10 mouse cellular contexts compared by ENCODE assay signal in genomic region chr8:46811021-46811622, GRCm38 (mm10).
DNase-seq lines count a peak whose midpoint lies in the region; ATAC-seq and TF ChIP-seq lines count a peak whose summit lies in the region.
"Had no signal": no experiment of that assay in that cellular context is flagged by ENCODE, and none has a peak within 500 bp of the region (broad histone marks: within the 10 kb centered on the region; RNA-seq: fewer than 3 reads in every experiment).

No protein-coding gene starts in this region.

- DNase-seq in gastrocnemius, adult 2 months = peak; percentile 56
- no peak for DNase-seq in gastrocnemius, postnatal 4 days (ENCODE audit: low spot score in 2 of 2)
- DNase-seq in Patski (ENCODE audit: low read depth, low spot score) = peak; percentile 33
- peak; percentile 19 to 44 for DNase-seq in gastrocnemius, postnatal 36 days
- DNase-seq in lung, postnatal 10 days = peak; percentile 38
- DNase-seq in forebrain, postnatal 0 days = no peak
- DNase-seq: kidney, postnatal 10 days had no signal

- H3K27me3 ChIP-seq in Patski = no peaks in the 10 kb centered on the region
- H3K27me3 ChIP-seq in forebrain, embryonic 12.5 days = no peaks in the 10 kb centered on the region
- H3K27me3 ChIP-seq in midbrain, embryonic 13.5 days = no peaks in the 10 kb centered on the region
- no peaks in the 10 kb centered on the region for H3K27me3 ChIP-seq in forebrain, postnatal 0 days (ENCODE audit: insufficient read depth, low read length)

- 87% methylated on average over 11 of the region's 11 CpGs for WGBS in forebrain, embryonic 12.5 days
- WGBS in midbrain, embryonic 13.5 days = 90% methylated on average over 11 of the region's 11 CpGs
- WGBS in forebrain, postnatal 0 days = 90% methylated on average over 11 of the region's 11 CpGs

- H3K27ac ChIP-seq in gastrocnemius, adult 2 months = peak overlapping the region; percentile 67
- H3K27ac ChIP-seq in forebrain, embryonic 12.5 days = no peak overlapping the region
- no peak overlapping the region for H3K27ac ChIP-seq in midbrain, embryonic 13.5 days
- no peak overlapping the region for H3K27ac ChIP-seq in forebrain, postnatal 0 days (ENCODE audit: low read depth, low read length)

- no peaks in the 10 kb centered on the region for H3K9me3 ChIP-seq in forebrain, embryonic 12.5 days
- H3K9me3 ChIP-seq in midbrain, embryonic 13.5 days = peaks cover 6% of the 10 kb centered on the region; the same call in 1 of the 2 replicates
- H3K9me3 ChIP-seq in forebrain, postnatal 0 days (ENCODE audit: low read length) = no peaks in the 10 kb centered on the region

- in situ Hi-C loops in Patski (cut with MboI; ENCODE audit: low pct_unique_long_range_greater_than_20kb) = no loop called here

- H3K4me1 ChIP-seq in forebrain, embryonic 12.5 days = peaks cover 6% of the 10 kb centered on the region; the same call in 1 of the 2 replicates
- 0 out of 2 replicates have a peak, but pooled peaks cover 5% of the 10 kb centered on the region for H3K4me1 ChIP-seq in midbrain, embryonic 13.5 days (replicated peaks)
- H3K4me1 ChIP-seq in forebrain, postnatal 0 days (ENCODE audit: insufficient read depth) = no peaks in the 10 kb centered on the region

- H3K36me3 ChIP-seq in forebrain, embryonic 12.5 days (replicated peaks) = peaks cover 26% of the 10 kb centered on the region
- H3K36me3 ChIP-seq in midbrain, embryonic 13.5 days = peaks cover 24% of the 10 kb centered on the region
- peaks cover 17% of the 10 kb centered on the region for H3K36me3 ChIP-seq in forebrain, postnatal 0 days (ENCODE audit: insufficient read depth)

- H3K9ac ChIP-seq in forebrain, embryonic 12.5 days = no peak overlapping the region
- H3K9ac ChIP-seq in midbrain, embryonic 13.5 days (replicated peaks) = no peak overlapping the region
- H3K9ac ChIP-seq in forebrain, postnatal 0 days = no peak overlapping the region

- H3K4me3 ChIP-seq in gastrocnemius, adult 2 months = peak overlapping the region; percentile 31
- no peak overlapping the region for H3K4me3 ChIP-seq in forebrain, embryonic 12.5 days (replicated peaks)
- H3K4me3 ChIP-seq in midbrain, embryonic 13.5 days (replicated peaks) = no peak overlapping the region
- no peak overlapping the region for H3K4me3 ChIP-seq in forebrain, postnatal 0 days (ENCODE audit: low read depth, low read length)

- intact Hi-C loops in gastrocnemius, adult 2 months (cut with DNase I) = no loop called here
- intact Hi-C loops in gastrocnemius, postnatal 36 days (cut with DNase I) = no loop called here

- POLR2A ChIA-PET in Patski (lab: Charles Lee) = interaction anchor here (0.6 to 0.7 kb wide), 2 partner anchors 21 to 24 kb away, joined by 3 read pairs; no protein-coding TSS in a partner anchor

- peak; percentile 80 for ATAC-seq in Patski
- ATAC-seq in forebrain, embryonic 12.5 days (ENCODE audit: low FRiP score) = no peak
- ATAC-seq in midbrain, embryonic 13.5 days = no peak
- ATAC-seq in forebrain, postnatal 0 days = no peak
- ATAC-seq: CD4-positive, CD25-positive, alpha-beta regulatory T cell, adult 4 months had no signal

- no peak overlapping the region for H3K4me2 ChIP-seq in forebrain, embryonic 12.5 days
- H3K4me2 ChIP-seq in midbrain, embryonic 13.5 days (replicated peaks) = no peak overlapping the region
- no peak overlapping the region for H3K4me2 ChIP-seq in forebrain, postnatal 0 days (ENCODE audit: low read depth)

- CTCF ChIA-PET in Patski (lab: Charles Lee) = interaction anchor here (1.8 kb wide), 1 partner anchor 72 kb away, joined by 3 read pairs; the partner anchor contains the start of gene Irf2

- TF ChIP-seq CTCF in gastrocnemius, adult 2 months (IDR thresholded peaks at IDR 0.05) = no peak
- no peak for TF ChIP-seq CTCF in Patski (IDR thresholded peaks at IDR 0.05)
- no peak for TF ChIP-seq CTCF in forebrain, postnatal 0 days (IDR thresholded peaks at IDR 0.05; ENCODE audit: low read depth)

Comparison
In these comparisons a context has a peak if more than half of its experiments do, and no peak if none do; other contexts are left out.
1. DNase-seq: peak in gastrocnemius, adult 2 months (single experiment), Patski (single experiment), gastrocnemius, postnatal 36 days (2 of 2) and lung, postnatal 10 days (single experiment); none in gastrocnemius, postnatal 4 days (0 of 2) and forebrain, postnatal 0 days (single experiment).